Mouse (Mus musculus) testis, adult 2 months (tissue): ENCODE measurements around the gene Fstl4.

Experiments
- CTCF ChIP-seq: fragments of 200-500 bp; IDR thresholded peaks from 2 replicates; pipeline ENCODE4 v1.5.1; 2012; ENCODE audit warnings: low read depth, mild to moderate bottlenecking, inconsistent platforms, low read length, moderate library complexity; ENCODE audit not compliant: control insufficient read depth, insufficient read depth, insufficient replicate concordance
- POLR2A ChIP-seq: fragments of 200-500 bp; IDR thresholded peaks from 2 replicates; pipeline ENCODE4 v1.6.1; 2012; ENCODE audit warnings: low read depth, mild to moderate bottlenecking, inconsistent platforms, low read length, moderate library complexity; ENCODE audit not compliant: control insufficient read depth

- no peak for TF ChIP-seq CTCF
- TF ChIP-seq POLR2A: no peak
These were observed 1.3 kb downstream of the Fstl4 start for GRCm38 (mm10) chr11:52765678-52766254.
